8 mouse cellular contexts compared by ENCODE assay signal in genomic region chr3:104221156-104221555, GRCm38 (mm10). TPM values are rescaled to one million over a fixed set of nuclear protein-coding genes. Genes with fewer than 3 reads are reported as not detected.
DNase-seq lines count a peak whose midpoint lies in the region; ATAC-seq and TF ChIP-seq lines count a peak whose summit lies in the region.

No protein-coding gene starts in this region.

- no peaks in the 10 kb centered on the region for H3K36me3 ChIP-seq in heart, embryonic 12.5 days
- H3K36me3 ChIP-seq in intestine, postnatal 0 days (ENCODE audit: control insufficient read depth, insufficient read depth), result no peaks in the 10 kb centered on the region
- no peaks in the 10 kb centered on the region for H3K36me3 ChIP-seq in midbrain, embryonic 16.5 days (ENCODE audit: control insufficient read depth, insufficient read depth, low read length)

- peak overlapping the region; percentile 96 for H3K4me3 ChIP-seq in heart, embryonic 12.5 days
- peak overlapping the region; percentile 89 for H3K4me3 ChIP-seq in intestine, postnatal 0 days (ENCODE audit: low read depth, low read length)
- peak overlapping the region; percentile 74 for H3K4me3 ChIP-seq in midbrain, embryonic 16.5 days (ENCODE audit: low read depth, low read length)

- H3K9me3 ChIP-seq in heart, embryonic 12.5 days (replicated peaks), result no peaks in the 10 kb centered on the region
- no peaks in the 10 kb centered on the region for H3K9me3 ChIP-seq in intestine, postnatal 0 days (ENCODE audit: control insufficient read depth)
- no peaks in the 10 kb centered on the region for H3K9me3 ChIP-seq in midbrain, embryonic 16.5 days (replicated peaks; ENCODE audit: control insufficient read depth, low read length, poor library complexity, severe bottlenecking)

- H3K4me2 ChIP-seq in heart, embryonic 12.5 days, result peak overlapping the region; percentile 68
- peak overlapping the region; percentile 79 for H3K4me2 ChIP-seq in intestine, postnatal 0 days (replicated peaks; ENCODE audit: low read depth)
- H3K4me2 ChIP-seq in midbrain, embryonic 16.5 days (ENCODE audit: low read length), result peak overlapping the region; percentile 61

- peak overlapping the region; percentile 85 for H3K27ac ChIP-seq in heart, embryonic 12.5 days (ENCODE audit: poor library complexity, severe bottlenecking)
- H3K27ac ChIP-seq in intestine, postnatal 0 days (ENCODE audit: low read depth, low read length), result peak overlapping the region; percentile 68
- peak overlapping the region; percentile 55; the same call in 1 of the 2 replicates for H3K27ac ChIP-seq in midbrain, embryonic 16.5 days (ENCODE audit: low read length)

- no peak for DNase-seq in heart, adult 9 months (ENCODE audit: low spot score in 2 of 2)
- peak; percentile 20 for DNase-seq in c-Kit-positive CD71-positive TER-119-positive erythroid progenitor cells, embryonic 14.5 days (ENCODE audit: low spot score)
- DNase-seq in gastrocnemius, postnatal 4 days (ENCODE audit: low spot score in 2 of 2), result no peak
- DNase-seq in retina, postnatal 1 day, result no peak
- no peak for DNase-seq in layer of hippocampus, postnatal 25 days (ENCODE audit: extremely low spot score in 1 of 2, low spot score in 1 of 2)

- TF ChIP-seq CTCF in intestine, postnatal 0 days (IDR thresholded peaks at IDR 0.05; ENCODE audit: low read depth), result no peak

- no peak for ATAC-seq in heart, embryonic 12.5 days (ENCODE audit: insufficient number of reproducible peaks, low FRiP score)
- ATAC-seq in intestine, postnatal 0 days, result no peak
- no peak for ATAC-seq in midbrain, embryonic 16.5 days

- WGBS in heart, embryonic 12.5 days, result 7% methylated on average over 11 of the region's 11 CpGs
- WGBS in intestine, postnatal 0 days, result 5% methylated on average over 11 of the region's 11 CpGs
- 14% methylated on average over 11 of the region's 11 CpGs for WGBS in midbrain, embryonic 16.5 days

- H3K4me1 ChIP-seq in heart, embryonic 12.5 days (replicated peaks), result peaks cover 8% of the 10 kb centered on the region
- H3K4me1 ChIP-seq in intestine, postnatal 0 days (replicated peaks; ENCODE audit: control insufficient read depth, insufficient read depth, low read length), result peaks cover 4% of the 10 kb centered on the region; the same call in 1 of the 2 replicates
- peaks cover 8% of the 10 kb centered on the region for H3K4me1 ChIP-seq in midbrain, embryonic 16.5 days (ENCODE audit: control insufficient read depth, insufficient read depth, low read length)

- H3K9ac ChIP-seq in heart, embryonic 12.5 days, result peak overlapping the region; percentile 51
- H3K9ac ChIP-seq in intestine, postnatal 0 days (ENCODE audit: low read depth, low read length), result peak overlapping the region; percentile 13; the same call in 1 of the 2 replicates
- H3K9ac ChIP-seq in midbrain, embryonic 16.5 days (ENCODE audit: low read depth, low read length), result no peak overlapping the region

- no peaks in the 10 kb centered on the region for H3K27me3 ChIP-seq in heart, embryonic 12.5 days (replicated peaks)
- H3K27me3 ChIP-seq in intestine, postnatal 0 days (replicated peaks; ENCODE audit: control insufficient read depth, insufficient read depth, low read length), result no peaks in the 10 kb centered on the region
- no peaks in the 10 kb centered on the region for H3K27me3 ChIP-seq in midbrain, embryonic 16.5 days (ENCODE audit: control insufficient read depth, insufficient read depth, low read depth, low read length)

RNA-seq across cellular contexts. Expression of gene Magi3, which starts 1.0 kb away (rescaled TPM):
- 9.1 and 10.3 TPM in 2 replicates for polyA plus RNA-seq in heart, embryonic 12.5 days (2016; fragmentation: Nextera tagmentation; extraction: Ambion mirVana)
- polyA plus RNA-seq in intestine, postnatal 0 days (2015; fragmentation: Nextera tagmentation; extraction: Ambion mirVana), result 4.6 and 4.9 TPM in 2 replicates
- polyA plus RNA-seq in midbrain, embryonic 16.5 days (2015; fragmentation: Nextera tagmentation; extraction: Ambion mirVana), result 4.8 and 6.1 TPM in 2 replicates
- total RNA-seq in gastrocnemius, postnatal 4 days (2021), result 10 to 100 TPM; 19.0 to 21.5 TPM
- 10 to 100 TPM; 28.8 to 29.9 TPM for total RNA-seq in layer of hippocampus, postnatal 25 days (2021)
